Mouse (Mus musculus) lung, adult 2 months (tissue): ENCODE results near the gene Elovl6.

Source experiments
- CTCF ChIP-seq: fragments of 200-500 bp; IDR thresholded peaks from 2 replicates; pipeline ENCODE4 v1.5.1; 2011; ENCODE audit warnings: mild to moderate bottlenecking, low read length, control low read depth; ENCODE audit not compliant: insufficient read depth
- POLR2A ChIP-seq: fragments of 200-500 bp; IDR thresholded peaks from 2 replicates; pipeline ENCODE4 v1.6.1; 2011; ENCODE audit warnings: low read depth, mild to moderate bottlenecking, control low read depth, low read length, borderline replicate concordance; ENCODE audit errors: extremely low read depth

DNA sequence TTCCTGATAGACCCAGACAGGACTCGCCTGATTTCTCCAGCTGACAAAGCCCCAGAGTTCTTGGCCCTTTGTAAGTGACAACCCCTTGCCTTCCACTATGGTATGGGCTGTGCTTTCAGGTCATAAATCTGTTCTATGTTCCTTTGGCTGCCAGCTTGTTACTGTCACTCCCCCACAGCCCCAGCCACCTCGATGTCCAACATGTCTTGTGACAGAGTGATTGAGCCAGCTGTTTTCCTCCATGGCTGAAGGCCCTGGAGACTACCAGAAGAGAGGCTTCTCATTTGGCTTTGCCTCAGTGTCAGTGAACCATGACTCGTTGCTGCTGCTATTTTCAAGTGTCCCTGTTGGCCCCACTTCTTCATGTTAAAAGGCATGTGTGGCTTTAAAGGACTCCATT lies 113.3 kb downstream of the Elovl6 start:
- no peak for TF ChIP-seq CTCF
- no peak for TF ChIP-seq POLR2A
